Mouse (Mus musculus) C2C12 (cell line): ENCODE measurements around the gene Map2k6.

Experiments
- CTCF ChIP-seq: IDR thresholded peaks from one replicate; pipeline ENCODE4 v1.5.1; 2011; ENCODE audit not compliant: control insufficient read depth, insufficient read depth, insufficient read length
- MYOG ChIP-seq: IDR thresholded peaks from one replicate; pipeline ENCODE4 v1.6.1; 2011; ENCODE audit not compliant: control insufficient read depth, insufficient read length; ENCODE audit errors: extremely low read depth
- USF1 ChIP-seq: IDR thresholded peaks from one replicate; pipeline ENCODE4 v1.6.1; 2011; ENCODE audit warnings: low read depth, mild to moderate bottlenecking, control low read depth, moderate library complexity

DNA sequence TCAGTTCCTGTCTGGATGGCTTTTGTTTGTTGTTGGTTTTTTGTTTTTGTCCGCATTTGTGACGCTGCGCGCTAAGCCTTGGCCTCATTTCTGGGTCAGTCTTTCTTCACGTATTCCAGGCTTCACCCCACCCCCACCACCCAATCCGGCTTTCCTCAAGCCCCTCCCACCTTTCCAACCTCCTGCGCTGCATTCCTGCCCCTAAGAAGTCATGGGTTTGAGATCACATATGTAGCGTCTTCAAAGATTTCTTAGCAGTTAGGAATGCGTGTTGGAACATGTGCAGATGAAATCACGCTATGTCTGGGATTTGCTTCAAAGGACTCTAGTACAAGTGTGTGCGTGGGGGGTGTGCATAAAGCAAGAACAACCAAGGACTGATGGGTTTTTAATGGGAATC, 50.3 kb downstream of the Map2k6 start:
- TF ChIP-seq CTCF = no peak
- TF ChIP-seq USF1 = no peak
- TF ChIP-seq MYOG = no peak
